Mouse (Mus musculus) frontal cortex, postnatal 25 days (tissue): ENCODE measurements around the gene Fcor.

Source experiments
- DNase-seq, 2 experiments: peaks; one replicate each; pipeline ENCODE4 v3.0.0; 2022; ENCODE audit warnings: low spot score in 2 of 2

Fcor gene

GRCm38 (mm10) chr8:3674671-3675070, 2.5 kb upstream of the Fcor start:
- no peak for DNase-seq

GRCm38 (mm10) chr8:3670388-3670787, 1.8 kb downstream of the Fcor start:
- no peak for DNase-seq

GRCm38 (mm10) chr8:3665507-3665906, 6.7 kb downstream of the Fcor start, which contains the start of gene Mcemp1:
TSS of gene Mcemp1 (plus strand) at chr8:3665754.
- DNase-seq = no peak

- DNase-seq = no peak
These were observed 7.8 kb downstream of the Fcor start for GRCm38 (mm10) chr8:3664405-3664804.

- DNase-seq = no peak
These were observed 11.3 kb downstream of the Fcor start for GRCm38 (mm10) chr8:3660889-3661288.

- DNase-seq = peak in 1 of 2 experiments; percentile 40
These were observed 15.3 kb downstream of the Fcor start for GRCm38 (mm10) chr8:3656725-3657381.

- DNase-seq = no peak
These were observed 16.6 kb downstream of the Fcor start, which contains the start of gene Retn for GRCm38 (mm10) chr8:3655526-3655925. TSS of gene Retn (plus strand) at chr8:3655770.

- no peak for DNase-seq
These were observed 17.2 kb downstream of the Fcor start for GRCm38 (mm10) chr8:3654726-3655508.

- no peak for DNase-seq
These were observed 19.3 kb downstream of the Fcor start for GRCm38 (mm10) chr8:3652845-3653244.

GRCm38 (mm10) chr8:3648990-3649389, 23.2 kb downstream of the Fcor start:
- no peak for DNase-seq

- DNase-seq = no peak
These were observed 23.9 kb downstream of the Fcor start for GRCm38 (mm10) chr8:3648268-3648667.

- DNase-seq = no peak
These were observed 24.6 kb downstream of the Fcor start for GRCm38 (mm10) chr8:3647561-3647960.

- no peak for DNase-seq
These were observed 25.2 kb downstream of the Fcor start for GRCm38 (mm10) chr8:3646824-3647531.

GRCm38 (mm10) chr8:3645804-3646203, 26.4 kb downstream of the Fcor start:
- DNase-seq = no peak

GRCm38 (mm10) chr8:3631478-3631875, 40.7 kb downstream of the Fcor start:
- DNase-seq = no peak

- DNase-seq = peak in 1 of 2 experiments; percentile 46
These were observed 41.3 kb downstream of the Fcor start, which contains the start of gene Stxbp2 for GRCm38 (mm10) chr8:3630647-3631477. TSS of gene Stxbp2 (plus strand) at chr8:3630955.

GRCm38 (mm10) chr8:3628014-3628413, 44.1 kb downstream of the Fcor start:
- no peak for DNase-seq

GRCm38 (mm10) chr8:3626971-3627370, 45.2 kb downstream of the Fcor start:
- no peak for DNase-seq

- DNase-seq = no peak
These were observed 46.7 kb downstream of the Fcor start, which contains the start of gene Pcp2 for GRCm38 (mm10) chr8:3625445-3625844. TSS of gene Pcp2 (minus strand) at chr8:3625545.

- DNase-seq = no peak
These were observed 50.0 kb downstream of the Fcor start for GRCm38 (mm10) chr8:3622119-3622518.

- peak; percentile 99 for DNase-seq
These were observed 50.8 kb downstream of the Fcor start, which contains the start of the genes Xab2 and Pet100 for GRCm38 (mm10) chr8:3621199-3621970. TSS of gene Xab2 (minus strand) at chr8:3621316. TSS of gene Pet100 (plus strand) at chr8:3621548.
